Comparison of ENCODE assay signal across 13 mouse cellular contexts in the genomic region with DNA sequence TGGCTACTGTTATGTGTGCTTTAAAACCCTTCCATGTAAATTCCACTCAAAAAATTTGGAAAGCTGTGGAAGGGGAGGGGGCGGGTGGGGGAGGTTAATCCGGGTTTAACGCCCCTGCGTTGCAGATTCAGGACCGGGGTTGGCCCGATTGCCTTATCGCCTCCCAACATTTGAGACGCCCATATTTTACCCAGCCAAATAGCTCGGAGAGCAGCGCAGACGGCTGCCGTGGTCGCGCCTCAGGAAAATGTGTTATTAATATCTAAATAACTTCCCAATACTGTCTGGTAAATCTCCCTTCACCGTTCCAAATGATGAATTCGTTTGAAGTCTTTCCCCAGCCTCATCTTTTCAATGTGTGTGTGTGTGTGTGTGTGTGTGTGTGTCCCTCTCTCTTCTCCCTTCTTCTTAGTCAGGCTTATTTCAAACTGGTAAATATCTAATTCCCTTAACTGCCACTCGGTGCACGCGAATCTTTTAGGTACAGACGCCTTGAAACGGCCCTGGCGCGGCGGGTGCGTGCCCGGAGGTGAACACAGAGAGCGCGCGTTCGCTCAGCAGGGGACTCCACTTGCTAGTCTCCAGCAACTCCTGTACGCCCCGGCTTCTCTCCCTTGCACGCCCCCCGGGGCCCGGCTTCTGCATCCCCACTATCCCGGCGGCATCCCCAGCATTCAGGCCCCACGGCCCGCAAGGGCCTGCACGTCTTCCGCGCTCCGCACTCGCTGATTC. TPM values are rescaled to one million over a fixed set of nuclear protein-coding genes. Genes with fewer than 3 reads are reported as not detected.
DNase-seq lines count a peak whose midpoint lies in the region; ATAC-seq and TF ChIP-seq lines count a peak whose summit lies in the region.
"Had no signal": no experiment of that assay in that cellular context is flagged by ENCODE, and none has a peak within 500 bp of the region (broad histone marks: within the 10 kb centered on the region; RNA-seq: fewer than 3 reads in every experiment).

No protein-coding gene starts in this region.

- H3K4me3 ChIP-seq in heart, embryonic 13.5 days, result 0 out of 2 replicates have a peak overlapping the region, but pooled peaks have one; percentile 4
- peak overlapping the region; percentile 16 for H3K4me3 ChIP-seq in embryonic facial prominence, embryonic 12.5 days
- peak overlapping the region; percentile 17 for H3K4me3 ChIP-seq in hindbrain, embryonic 16.5 days (ENCODE audit: low read length)
- H3K4me3 ChIP-seq in lung, adult 2 months (replicated peaks; ENCODE audit: extremely low read depth, low read depth, low read length), result no peak overlapping the region
- H3K4me3 ChIP-seq: erythroblast, embryonic 14.5 days had no signal

- TF ChIP-seq CTCF in lung, adult 2 months (IDR thresholded peaks at IDR 0.05; ENCODE audit: insufficient read depth, low read length), result no peak

- H3K4me2 ChIP-seq in heart, embryonic 13.5 days, result no peak overlapping the region
- H3K4me2 ChIP-seq in embryonic facial prominence, embryonic 12.5 days (replicated peaks), result peak overlapping the region; percentile 34
- peak overlapping the region; percentile 34 for H3K4me2 ChIP-seq in hindbrain, embryonic 16.5 days (ENCODE audit: low read length)

- H3K9me3 ChIP-seq in heart, embryonic 13.5 days, result no peaks in the 10 kb centered on the region
- H3K9me3 ChIP-seq in embryonic facial prominence, embryonic 12.5 days, result no peaks in the 10 kb centered on the region
- no peaks in the 10 kb centered on the region for H3K9me3 ChIP-seq in hindbrain, embryonic 16.5 days (ENCODE audit: control insufficient read depth, low read length)

- no peak for TF ChIP-seq POLR2A in lung, adult 2 months (IDR thresholded peaks at IDR 0.05; ENCODE audit: borderline replicate concordance, extremely low read depth, low read depth, low read length)

- peaks cover 13% of the 10 kb centered on the region for H3K4me1 ChIP-seq in heart, embryonic 13.5 days
- peaks cover 30% of the 10 kb centered on the region for H3K4me1 ChIP-seq in embryonic facial prominence, embryonic 12.5 days
- H3K4me1 ChIP-seq in hindbrain, embryonic 16.5 days (ENCODE audit: control insufficient read depth, insufficient read depth, low read depth, low read length), result peaks cover 20% of the 10 kb centered on the region
- H3K4me1 ChIP-seq in lung, adult 2 months (ENCODE audit: control insufficient read depth, insufficient read depth, low read length), result no peaks in the 10 kb centered on the region

- under 1% methylated on average over 43 of the region's 44 CpGs for WGBS in heart, embryonic 13.5 days
- WGBS in embryonic facial prominence, embryonic 12.5 days, result under 1% methylated on average over 44 of the region's 44 CpGs
- 2% methylated on average over 44 of the region's 44 CpGs for WGBS in hindbrain, embryonic 16.5 days
- 2% methylated on average over 44 of the region's 44 CpGs for WGBS in lung, adult 2 months

- DNase-seq in heart, postnatal 25 days (ENCODE audit: low spot score), result no peak
- peak; percentile 76 for DNase-seq in neural tube, embryonic 10.5 days (ENCODE audit: extremely low spot score, low spot score)
- DNase-seq in lung, adult 2 months, result no peak
- no peak for DNase-seq in testis, postnatal 10 days (ENCODE audit: low spot score)
- DNase-seq in right cerebral cortex, postnatal 25 days, result no peak
- DNase-seq: adrenal gland, postnatal 36 days; lung, postnatal 14 days had no signal

- H3K27me3 ChIP-seq in heart, embryonic 13.5 days (replicated peaks), result peaks cover 100% of the 10 kb centered on the region
- H3K27me3 ChIP-seq in embryonic facial prominence, embryonic 12.5 days, result peaks cover 98% of the 10 kb centered on the region
- H3K27me3 ChIP-seq in hindbrain, embryonic 16.5 days (replicated peaks; ENCODE audit: control insufficient read depth, insufficient read depth, low read length), result peaks cover 53% of the 10 kb centered on the region

- ATAC-seq in heart, embryonic 13.5 days (ENCODE audit: extremely low read depth, insufficient number of reproducible peaks, low FRiP score, low TSS enrichment), result no peak
- ATAC-seq in embryonic facial prominence, embryonic 12.5 days (ENCODE audit: insufficient number of reproducible peaks, insufficient read depth, low FRiP score, low TSS enrichment), result no peak
- no peak for ATAC-seq in hindbrain, embryonic 16.5 days

- intact Hi-C loops in heart, postnatal 25 days (cut with DNase I), result no loop called here

- no peaks in the 10 kb centered on the region for H3K36me3 ChIP-seq in heart, embryonic 13.5 days
- H3K36me3 ChIP-seq in embryonic facial prominence, embryonic 12.5 days, result no peaks in the 10 kb centered on the region
- H3K36me3 ChIP-seq in hindbrain, embryonic 16.5 days (ENCODE audit: control insufficient read depth, insufficient read depth, low read length), result no peaks in the 10 kb centered on the region
- H3K36me3 ChIP-seq: G1E had no signal

- no peak overlapping the region for H3K27ac ChIP-seq in heart, embryonic 13.5 days (replicated peaks)
- peak overlapping the region; percentile 32 for H3K27ac ChIP-seq in embryonic facial prominence, embryonic 12.5 days
- H3K27ac ChIP-seq in hindbrain, embryonic 16.5 days (ENCODE audit: low read depth, low read length), result no peak overlapping the region

- no peak overlapping the region for H3K9ac ChIP-seq in heart, embryonic 13.5 days
- peak overlapping the region; percentile 25; the same call in 1 of the 2 replicates for H3K9ac ChIP-seq in embryonic facial prominence, embryonic 12.5 days
- no peak overlapping the region for H3K9ac ChIP-seq in hindbrain, embryonic 16.5 days (ENCODE audit: low read depth, low read length)

RNA-seq across cellular contexts. Expression of gene Pax7, which starts 10.0 kb away (rescaled TPM):
- 0.03 TPM in 1 of 2 replicates, not detected in the other for polyA plus RNA-seq in heart, embryonic 13.5 days (2015; fragmentation: Nextera tagmentation; extraction: Ambion mirVana)
- not detected for total RNA-seq in heart, postnatal 25 days (2021)
- polyA plus RNA-seq in embryonic facial prominence, embryonic 12.5 days (2016; fragmentation: Nextera tagmentation; extraction: Ambion mirVana), result 1.3 and 1.4 TPM in 2 replicates
- polyA plus RNA-seq in hindbrain, embryonic 16.5 days (2015; fragmentation: Nextera tagmentation; extraction: Ambion mirVana), result 0.24 and 0.60 TPM in 2 replicates
- polyA plus RNA-seq in lung, adult 2 months (2012; rRNA removed), result 0.06 and 0.18 TPM in 2 replicates
- total RNA-seq: adrenal gland, postnatal 36 days had no signal
- polyA plus RNA-seq: erythroblast, embryonic 14.5 days; G1E; heart, embryonic 16.5 days had no signal
